Mouse (Mus musculus) C2C12 (cell line): Measurements from ENCODE around the gene Prrc2b.

Source experiments
- CTCF ChIP-seq: IDR thresholded peaks from one replicate; pipeline ENCODE4 v1.5.1; 2011; ENCODE audit not compliant: control insufficient read depth, insufficient read depth, insufficient read length
- MAX ChIP-seq: IDR thresholded peaks from one replicate; pipeline ENCODE4 v1.6.1; 2011; ENCODE audit warnings: mild to moderate bottlenecking, control low read depth

DNA sequence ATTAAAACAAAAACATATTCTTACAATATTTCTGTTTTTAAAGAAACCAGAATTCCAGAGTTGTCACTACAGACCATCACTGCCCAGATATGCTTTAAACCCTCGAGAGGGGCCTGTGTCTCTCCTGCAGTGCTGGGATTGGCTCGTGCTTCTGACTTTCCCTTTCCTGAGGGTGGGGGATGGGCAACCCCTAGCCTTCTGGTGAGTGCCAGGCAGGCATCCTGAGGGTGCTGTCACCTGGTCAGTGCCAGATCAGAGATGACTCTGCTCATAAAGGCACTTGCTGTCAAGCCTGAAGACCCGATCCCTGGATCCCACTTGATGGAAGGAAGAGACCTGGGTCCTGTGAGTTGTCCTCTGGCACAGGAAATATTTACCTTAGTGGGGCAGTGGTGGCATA lies 26.0 kb downstream of the Prrc2b start:
- TF ChIP-seq CTCF = no peak
- TF ChIP-seq MAX = no peak
